Mouse (Mus musculus) olfactory bulb, adult 2 months (tissue): ENCODE data around the gene Agxt2. TPM values are rescaled to one million over a fixed set of nuclear protein-coding genes. Genes with fewer than 3 reads are reported as not detected.

Source experiments
- H3K27ac ChIP-seq: fragments of 200-500 bp; 2 replicates; pipeline ENCODE4 v1.5.1; 2012; ENCODE audit warnings: low read depth, low read length; ENCODE audit not compliant: insufficient read depth
- H3K4me1 ChIP-seq: fragments of 200-500 bp; 2 replicates; pipeline ENCODE4 v1.6.1; 2012; ENCODE audit warnings: low read length; ENCODE audit not compliant: control insufficient read depth, insufficient read depth
- H3K4me3 ChIP-seq: fragments of 200-500 bp; 2 replicates; pipeline ENCODE4 v1.5.1; 2012; ENCODE audit warnings: mild to moderate bottlenecking, low read depth, low read length, moderate library complexity; ENCODE audit not compliant: insufficient read depth
- CTCF ChIP-seq: fragments of 200-500 bp; IDR thresholded peaks from 2 replicates; pipeline ENCODE4 v1.5.1; 2012; ENCODE audit warnings: low read depth, mild to moderate bottlenecking, low read length, moderate library complexity; ENCODE audit not compliant: insufficient read depth
- POLR2A ChIP-seq: fragments of 200-500 bp; IDR thresholded peaks from 2 replicates; pipeline ENCODE4 v1.6.1; 2012; ENCODE audit warnings: mild to moderate bottlenecking, low read depth, low read length, moderate library complexity; ENCODE audit not compliant: insufficient read depth
- WGBS: fragments of 180-500 bp; shearing (Covaris S2); methylation state at CpG from one replicate; pipeline ENCODE4 v1.1.7; 2018; 5-methylcytosine and 5-hydroxymethylcytosine counted together
- polyA plus RNA-seq: library from polyadenylated mRNA; stranded (reverse); fragments of >200 nt; gene quantifications from 2 replicates; pipeline ENCODE4 v1.2.4, GENCODE M21; 2012; ENCODE audit warnings: low replicate concordance; ENCODE audit not compliant: missing spikeins, insufficient read depth, insufficient read length

The Agxt2 gene
- polyA plus RNA-seq, 1 experiment = not detected

- WGBS = 32% methylated on average over 1 of the region's 1 CpGs
- Histone ChIP-seq H3K4me3 (no peak overlapping the region), H3K4me1 (no peaks in the 10 kb centered on the region), H3K27ac (no peak overlapping the region)
- TF ChIP-seq CTCF (no peak), POLR2A (no peak)
Observed at GRCm38 (mm10) chr15:10421785-10422144, 63.4 kb downstream of the Agxt2 start.

- Histone ChIP-seq H3K4me1 (no peaks in the 10 kb centered on the region), H3K27ac (no peak overlapping the region), H3K4me3 (no peak overlapping the region)
- TF ChIP-seq POLR2A = no peak
- no peak for TF ChIP-seq CTCF
- WGBS = 97% methylated on average over 6 of the region's 6 CpGs
Observed at GRCm38 (mm10) chr15:10426124-10426523, 67.8 kb downstream of the Agxt2 start.

GRCm38 (mm10) chr15:10426545-10427266, 68.4 kb downstream of the Agxt2 start:
- H3K4me3 ChIP-seq = no peak overlapping the region
- 92% methylated on average over 13 of the region's 13 CpGs for WGBS
- TF ChIP-seq CTCF (no peak), POLR2A (no peak)
- H3K27ac ChIP-seq = no peak overlapping the region
- H3K4me1 ChIP-seq = no peaks in the 10 kb centered on the region

- Histone ChIP-seq H3K27ac (no peak overlapping the region), H3K4me1 (no peaks in the 10 kb centered on the region), H3K4me3 (no peak overlapping the region)
- no peak for TF ChIP-seq POLR2A
- no peak for TF ChIP-seq CTCF
- WGBS = 54% methylated on average over 1 of the region's 1 CpGs
Observed at GRCm38 (mm10) chr15:10436893-10437292, 78.6 kb downstream of the Agxt2 start.

GRCm38 (mm10) chr15:10439963-10440362, 81.6 kb downstream of the Agxt2 start:
- 69% methylated on average over 6 of the region's 6 CpGs for WGBS
- no peak overlapping the region for H3K4me3 ChIP-seq
- no peak overlapping the region for H3K27ac ChIP-seq
- H3K4me1 ChIP-seq = no peaks in the 10 kb centered on the region
- TF ChIP-seq POLR2A (no peak), CTCF (no peak)

- Histone ChIP-seq H3K27ac (no peak overlapping the region), H3K4me1 (no peaks in the 10 kb centered on the region), H3K4me3 (no peak overlapping the region)
- TF ChIP-seq CTCF = no peak
- TF ChIP-seq POLR2A = no peak
- 79% methylated on average over 9 of the region's 9 CpGs for WGBS
Observed at GRCm38 (mm10) chr15:10441493-10441892, 83.2 kb downstream of the Agxt2 start.

GRCm38 (mm10) chr15:10442275-10442674, 83.9 kb downstream of the Agxt2 start:
- H3K27ac ChIP-seq = no peak overlapping the region
- WGBS = 26% methylated on average over 1 of the region's 1 CpGs
- no peaks in the 10 kb centered on the region for H3K4me1 ChIP-seq
- H3K4me3 ChIP-seq = no peak overlapping the region
- TF ChIP-seq POLR2A = no peak
- TF ChIP-seq CTCF = no peak

- TF ChIP-seq CTCF = no peak
- TF ChIP-seq POLR2A = no peak
- WGBS = 95% methylated on average over 3 of the region's 3 CpGs
- H3K4me3 ChIP-seq = no peak overlapping the region
- no peak overlapping the region for H3K27ac ChIP-seq
- H3K4me1 ChIP-seq = no peaks in the 10 kb centered on the region
Observed at GRCm38 (mm10) chr15:10447102-10447501, 88.8 kb downstream of the Agxt2 start.

Other genes with a start within 250 kb of the Agxt2 start
- gene Prlr, start 181.3 kb upstream of the Agxt2 start, polyA plus RNA-seq = not detected in 2 replicates
- not detected in 2 replicates for gene Gm21973, start 33.2 kb upstream of the Agxt2 start, polyA plus RNA-seq
- not detected in 2 replicates for gene Dnajc21, start 112.0 kb downstream of the Agxt2 start, polyA plus RNA-seq
- gene Brix1, start 127.4 kb downstream of the Agxt2 start, polyA plus RNA-seq = not detected in 2 replicates
- gene Rad1, start 127.5 kb downstream of the Agxt2 start, polyA plus RNA-seq = not detected in 2 replicates
- not detected in 2 replicates for gene Ttc23l, start 200.1 kb downstream of the Agxt2 start, polyA plus RNA-seq